Mouse (Mus musculus) erythroblast, embryonic 14.5 days (primary cell): ENCODE data around the gene Ahdc1. TPM values are rescaled to one million over a fixed set of nuclear protein-coding genes. Genes with fewer than 3 reads are reported as not detected.

ENCODE experiments used
- H3K27me3 ChIP-seq: 2 replicates; pipeline ENCODE4 v1.6.1; 2012; ENCODE audit warnings: inconsistent platforms; ENCODE audit not compliant: control insufficient read depth
- H3K36me3 ChIP-seq: 2 replicates; pipeline ENCODE4 v1.6.1; 2012; ENCODE audit warnings: mild to moderate bottlenecking, inconsistent platforms; ENCODE audit not compliant: control insufficient read depth
- H3K4me1 ChIP-seq: 2 replicates; pipeline ENCODE4 v1.6.1; 2012; ENCODE audit warnings: inconsistent platforms; ENCODE audit not compliant: control insufficient read depth
- H3K4me3 ChIP-seq: replicated peaks from 2 replicates; pipeline ENCODE3; 2012; ENCODE audit warnings: moderate library complexity, mild to moderate bottlenecking, inconsistent platforms
- H3K9me3 ChIP-seq: 2 replicates; pipeline ENCODE4 v1.6.1; 2012; ENCODE audit warnings: low read length, inconsistent platforms, mixed read lengths; ENCODE audit not compliant: control insufficient read depth
- GATA1 ChIP-seq: IDR thresholded peaks from 2 replicates; pipeline ENCODE4 v1.6.1; 2012; ENCODE audit warnings: low read length, inconsistent platforms, mixed read lengths
- TAL1 ChIP-seq: IDR thresholded peaks from 3 replicates; pipeline ENCODE4 v1.6.1; 2012; ENCODE audit warnings: low read length, inconsistent platforms, mixed read lengths
- polyA plus RNA-seq: library from polyadenylated mRNA; stranded (reverse); fragments of >175 nt; gene quantifications from 2 replicates; pipeline ENCODE4 v1.2.3, GENCODE M21; 2012

The Ahdc1 gene
- polyA plus RNA-seq, 1 experiment: 0.08 TPM

GRCm38 (mm10) chr4:133014896-133015709, 4.0 kb downstream of the Ahdc1 start:
- Histone ChIP-seq H3K4me3 (no peak overlapping the region), H3K36me3 (no peaks in the 10 kb centered on the region), H3K27me3 (peaks cover 41% of the 10 kb centered on the region), H3K4me1 (peaks cover 34% of the 10 kb centered on the region), H3K9me3 (no peaks in the 10 kb centered on the region)
- TF ChIP-seq TAL1 (no peak), GATA1 (no peak)

DNA sequence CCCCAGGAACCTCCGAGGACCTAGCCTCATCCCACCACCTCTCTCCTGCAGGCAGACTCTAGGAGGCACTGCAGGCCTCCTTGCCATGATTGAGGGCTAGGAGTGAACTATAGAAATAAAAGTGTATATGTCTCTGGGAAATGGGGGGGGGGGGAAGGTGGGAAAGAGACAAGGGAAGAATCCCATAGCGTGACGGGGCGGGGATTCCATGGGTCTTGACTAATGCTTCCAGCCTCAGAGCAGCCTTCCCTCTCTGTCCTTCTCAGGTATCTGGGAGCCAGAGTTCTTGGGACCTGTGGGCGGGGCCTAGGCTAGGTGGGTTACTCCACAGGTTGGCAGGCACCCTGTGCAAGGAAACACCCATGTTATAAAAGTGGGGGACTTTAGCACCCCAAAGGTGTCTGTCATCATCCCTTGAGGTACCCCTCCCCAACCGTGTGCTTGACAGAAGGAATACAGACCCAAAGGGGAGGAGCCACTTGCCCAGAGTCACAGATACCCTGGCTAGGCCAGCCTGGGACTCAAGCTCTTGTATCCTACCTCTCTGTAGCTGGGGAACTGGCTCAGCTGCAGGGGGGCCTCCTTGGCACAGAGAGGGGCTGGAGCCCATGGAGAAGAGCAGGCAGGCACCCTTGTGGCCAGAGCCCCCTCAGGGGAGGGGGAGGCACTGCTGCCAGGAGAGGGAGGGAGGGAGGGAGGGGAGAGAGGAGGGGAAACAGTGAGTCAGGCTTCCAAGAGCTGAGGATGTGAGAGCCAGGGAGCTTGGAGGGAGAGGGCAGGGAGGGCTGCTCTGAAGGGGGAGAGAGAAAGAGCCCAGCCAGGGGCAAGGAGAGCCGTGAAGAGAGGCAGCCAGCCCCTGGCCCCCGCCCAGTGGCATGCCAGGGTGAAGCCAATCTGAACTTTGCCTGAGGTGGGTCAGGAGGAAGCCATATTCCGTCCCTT, 4.9 kb downstream of the Ahdc1 start:
- Histone ChIP-seq H3K4me1 (peaks cover 26% of the 10 kb centered on the region), H3K9me3 (no peaks in the 10 kb centered on the region), H3K27me3 (peaks cover 32% of the 10 kb centered on the region), H3K36me3 (no peaks in the 10 kb centered on the region), H3K4me3 (no peak overlapping the region)
- no peak for TF ChIP-seq GATA1
- TF ChIP-seq TAL1: no peak

- TF ChIP-seq GATA1 (no peak), TAL1 (no peak)
Measured at GRCm38 (mm10) chr4:133016677-133017415, 5.8 kb downstream of the Ahdc1 start.

GRCm38 (mm10) chr4:133017597-133018262, 6.7 kb downstream of the Ahdc1 start:
- no peak overlapping the region for H3K4me3 ChIP-seq
- no peaks in the 10 kb centered on the region for H3K36me3 ChIP-seq
- H3K27me3 ChIP-seq: peaks cover 14% of the 10 kb centered on the region
- no peaks in the 10 kb centered on the region for H3K9me3 ChIP-seq
- peaks cover 10% of the 10 kb centered on the region for H3K4me1 ChIP-seq
- TF ChIP-seq GATA1: no peak
- no peak for TF ChIP-seq TAL1

More at GRCm38 (mm10) chr4:133016677-133017415, 5.8 kb downstream of the Ahdc1 start:
- peaks cover 23% of the 10 kb centered on the region for H3K27me3 ChIP-seq
- H3K9me3 ChIP-seq: no peaks in the 10 kb centered on the region
- no peak overlapping the region for H3K4me3 ChIP-seq
- H3K36me3 ChIP-seq: no peaks in the 10 kb centered on the region
- H3K4me1 ChIP-seq: peaks cover 18% of the 10 kb centered on the region

DNA sequence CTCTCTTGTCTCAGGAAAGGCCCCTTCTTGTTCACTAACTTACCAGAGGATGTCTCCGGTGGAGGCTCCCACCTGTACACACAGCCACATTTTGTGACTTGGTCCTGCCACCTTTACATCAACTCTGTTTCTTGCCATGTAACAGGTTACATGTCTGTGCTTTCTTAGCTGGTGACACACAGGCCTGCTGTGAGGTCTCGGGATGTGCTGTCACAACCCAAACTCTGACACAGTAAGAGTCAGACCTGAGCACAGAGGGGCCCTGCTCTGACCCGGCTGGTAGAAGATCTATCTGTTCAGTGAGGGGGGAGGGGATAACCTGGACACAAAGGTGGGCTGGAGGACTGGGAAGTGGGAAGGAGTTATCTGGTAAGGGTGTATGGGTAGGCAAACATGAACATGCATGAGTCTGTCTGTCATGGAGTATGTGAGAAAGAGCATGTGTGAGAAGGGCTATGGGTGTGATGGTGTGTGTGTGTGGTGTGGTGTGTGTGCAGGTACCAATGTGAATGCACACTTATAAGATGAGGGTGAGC, 7.3 kb downstream of the Ahdc1 start:
- Histone ChIP-seq H3K9me3 (no peaks in the 10 kb centered on the region), H3K27me3 (peaks cover 8% of the 10 kb centered on the region), H3K36me3 (no peaks in the 10 kb centered on the region), H3K4me3 (no peak overlapping the region), H3K4me1 (peaks cover 4% of the 10 kb centered on the region)
- TF ChIP-seq TAL1 (no peak), GATA1 (no peak)

DNA sequence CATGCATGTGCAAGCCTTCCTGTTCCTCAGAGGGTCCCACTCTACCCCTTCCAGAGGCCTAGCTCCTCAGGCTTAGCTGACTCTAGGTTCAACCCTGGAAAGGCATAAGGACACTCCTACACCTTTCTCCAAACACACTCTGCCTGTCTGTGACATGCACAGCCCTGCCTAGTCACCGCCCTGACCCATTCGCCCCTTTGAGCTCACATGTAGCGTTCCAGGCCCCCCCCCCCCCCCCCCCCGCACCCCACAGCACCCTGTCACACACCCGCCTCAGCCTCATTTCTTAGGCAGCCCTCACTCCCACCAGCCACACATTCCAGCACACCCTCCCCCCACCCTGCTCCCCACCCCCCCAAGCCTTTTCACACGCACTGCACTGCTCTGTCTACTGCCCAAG, 9.7 kb downstream of the Ahdc1 start:
- no peaks in the 10 kb centered on the region for H3K27me3 ChIP-seq
- H3K4me3 ChIP-seq: no peak overlapping the region
- no peaks in the 10 kb centered on the region; the same call in 1 of the 2 replicates for H3K4me1 ChIP-seq
- no peaks in the 10 kb centered on the region for H3K36me3 ChIP-seq
- no peak for TF ChIP-seq GATA1
- TF ChIP-seq TAL1: no peak
- H3K9me3 ChIP-seq: no peaks in the 10 kb centered on the region

GRCm38 (mm10) chr4:133021181-133021671, 10.2 kb downstream of the Ahdc1 start:
- TF ChIP-seq GATA1: no peak
- no peak for TF ChIP-seq TAL1
- Histone ChIP-seq H3K9me3 (no peaks in the 10 kb centered on the region), H3K4me3 (no peak overlapping the region), H3K4me1 (no peaks in the 10 kb centered on the region), H3K36me3 (no peaks in the 10 kb centered on the region), H3K27me3 (no peaks in the 10 kb centered on the region)

GRCm38 (mm10) chr4:133022217-133022616, 11.2 kb downstream of the Ahdc1 start:
- Histone ChIP-seq H3K9me3 (no peaks in the 10 kb centered on the region), H3K36me3 (no peaks in the 10 kb centered on the region), H3K27me3 (no peaks in the 10 kb centered on the region), H3K4me3 (no peak overlapping the region), H3K4me1 (peaks cover 3% of the 10 kb centered on the region)
- TF ChIP-seq TAL1: no peak
- TF ChIP-seq GATA1: no peak
